Mouse (Mus musculus) erythroid progenitor cell, adult 5-6 weeks (primary cell): ENCODE results near the gene Grk2. TPM values are rescaled to one million over a fixed set of nuclear protein-coding genes. Genes with fewer than 3 reads are reported as not detected.
"Not testable (repeated sequence)": the region's sequence is repeated elsewhere in the genome, so short reads cannot be mapped to it uniquely, and the experiment has no call there.

Experiments
- ATAC-seq: replicated peaks from 2 replicates; pipeline ENCODE4 v1.8.0; 2016; ENCODE audit warnings: moderate number of reproducible peaks, mild to moderate bottlenecking, moderate TSS enrichment, inconsistent platforms; ENCODE audit not compliant: poor library complexity, low FRiP score, severe bottlenecking
- total RNA-seq, 2 experiments: library from RNA; stranded (forward) in 1 of 2; stranded (reverse) in 1 of 2; fragments of 150-400 nt in 1 of 2; fragments of 186-747, 209-891 nt in 1 of 2; gene quantifications; 2 replicates each; pipeline versions ENCODE4 v1.2.3 to v1.2.4; 2015 to 2017; ENCODE audit warnings: low replicate concordance in 2 of 2

Gene Grk2
- total RNA-seq, 2 experiments from 2014 or later: 40.5 to 71.3 TPM

DNA sequence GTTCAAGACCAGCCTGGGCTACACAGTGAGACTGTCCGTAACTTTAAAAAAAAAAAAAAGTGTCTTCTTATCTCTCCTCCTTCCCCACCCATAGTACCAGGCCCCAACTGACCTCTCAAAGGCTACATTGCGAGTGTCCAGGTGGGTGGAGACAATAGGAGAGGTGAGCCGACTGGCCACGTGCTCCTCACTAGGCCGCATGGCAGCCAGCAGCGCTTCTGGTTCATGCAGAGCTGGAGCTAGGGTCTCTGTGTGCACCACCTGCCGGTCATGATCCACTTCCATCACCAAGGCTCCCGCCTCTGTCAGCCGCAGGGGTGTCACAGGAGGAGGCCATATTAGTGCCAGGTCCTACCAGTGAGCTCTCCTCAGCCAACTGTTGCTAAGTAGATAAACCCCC is 25.6 kb downstream of the Grk2 start:
- ATAC-seq: no peak

- ATAC-seq: no peak
Observed at GRCm38 (mm10) chr19:4279487-4279886, 26.5 kb downstream of the Grk2 start.

DNA sequence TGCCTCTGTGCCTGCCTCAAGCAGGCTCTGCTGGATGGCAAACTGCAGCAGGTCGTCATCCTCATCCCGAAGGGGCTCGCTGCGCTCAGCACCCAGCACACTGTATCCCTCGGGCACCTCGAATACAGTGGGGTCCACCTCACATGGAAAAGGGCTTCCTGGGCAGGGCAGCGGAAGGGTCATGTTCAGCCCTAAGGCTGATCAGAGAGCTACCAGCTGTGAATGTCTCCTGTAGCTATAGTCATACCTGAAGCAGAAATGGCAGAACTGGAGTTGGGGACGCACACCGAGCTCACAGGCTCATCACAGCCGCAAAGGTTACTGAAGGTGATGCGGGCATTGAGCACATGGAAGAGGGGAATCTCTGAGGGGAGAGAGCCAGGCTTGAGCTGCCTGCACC is 35.0 kb downstream of the Grk2 start:
- no peak for ATAC-seq

DNA sequence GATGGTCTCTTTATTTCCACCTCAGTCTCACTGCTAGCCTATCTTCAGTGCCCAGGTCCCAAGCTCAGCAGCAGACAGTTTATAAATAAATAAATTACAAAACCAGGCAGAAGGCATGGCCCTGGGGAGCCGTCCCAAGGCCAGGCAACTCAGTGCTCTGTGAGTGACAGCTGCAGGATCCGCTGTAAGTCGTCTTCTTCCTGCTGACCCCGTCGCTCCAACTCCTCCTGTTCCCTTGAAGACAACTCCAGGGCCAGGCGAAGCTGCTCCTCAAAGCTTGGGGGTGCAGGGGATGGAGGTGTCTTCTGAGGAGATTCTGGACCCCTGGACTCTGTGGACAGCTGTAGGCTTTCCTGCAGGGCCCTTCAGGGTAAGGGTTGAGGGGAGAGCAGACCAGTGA is 35.8 kb downstream of the Grk2 start:
- no peak for ATAC-seq

- ATAC-seq: peak; percentile 72
Observed at GRCm38 (mm10) chr19:4268566-4269361, 37.3 kb downstream of the Grk2 start, which contains the start of gene Ssh3. Gene Ssh3, minus strand, starts transcription at chr19:4269180.

DNA sequence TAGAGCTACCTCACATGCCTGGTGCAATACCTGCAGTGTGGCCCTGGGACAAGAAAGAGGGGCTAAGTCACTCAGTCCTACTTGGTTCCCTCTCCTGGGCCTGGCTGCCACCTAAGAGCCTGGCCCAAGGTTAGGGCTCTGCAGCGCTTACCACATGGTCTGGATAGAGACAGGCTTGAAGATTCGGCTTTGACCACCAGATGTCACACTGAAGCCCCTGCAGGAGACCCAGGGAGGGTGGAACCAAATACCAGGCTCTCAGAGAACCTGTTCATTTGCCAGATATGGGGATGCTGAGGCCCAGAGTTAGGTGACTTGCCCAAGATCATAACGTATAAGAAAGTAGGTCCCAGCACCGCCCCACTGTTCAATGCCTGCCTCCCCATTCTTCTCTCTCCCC is 40.1 kb downstream of the Grk2 start:
- no peak for ATAC-seq

DNA sequence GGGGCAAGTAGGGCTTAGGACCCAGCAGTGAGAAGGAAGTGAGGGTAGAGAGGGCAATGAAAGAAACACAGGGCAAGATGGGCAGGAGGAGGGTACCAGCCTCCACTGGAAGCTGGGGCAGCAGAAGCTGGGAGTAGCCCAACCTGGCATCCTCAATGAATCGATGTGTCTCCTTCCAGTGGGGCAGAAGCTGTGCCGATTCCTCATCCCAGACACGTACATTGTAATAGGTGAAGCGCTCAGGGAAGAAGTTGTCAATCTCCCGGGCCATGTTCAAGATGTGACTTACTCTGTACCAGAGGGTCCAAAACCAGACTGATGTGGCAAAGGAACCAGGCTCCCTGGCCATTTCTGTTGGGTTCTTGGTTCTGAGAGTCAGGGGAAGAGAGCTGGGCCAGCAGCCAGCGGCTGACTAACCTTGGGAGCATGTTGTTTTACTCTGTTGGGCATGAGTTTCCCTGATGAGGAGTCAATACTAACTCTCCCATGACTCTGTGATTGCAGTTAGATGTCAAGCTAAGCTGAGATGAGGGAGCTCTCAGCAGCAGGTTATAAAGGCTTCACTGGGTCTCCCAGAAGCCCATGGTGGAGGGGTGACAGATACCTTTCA is 41.7 kb downstream of the Grk2 start:
- ATAC-seq: no peak

DNA sequence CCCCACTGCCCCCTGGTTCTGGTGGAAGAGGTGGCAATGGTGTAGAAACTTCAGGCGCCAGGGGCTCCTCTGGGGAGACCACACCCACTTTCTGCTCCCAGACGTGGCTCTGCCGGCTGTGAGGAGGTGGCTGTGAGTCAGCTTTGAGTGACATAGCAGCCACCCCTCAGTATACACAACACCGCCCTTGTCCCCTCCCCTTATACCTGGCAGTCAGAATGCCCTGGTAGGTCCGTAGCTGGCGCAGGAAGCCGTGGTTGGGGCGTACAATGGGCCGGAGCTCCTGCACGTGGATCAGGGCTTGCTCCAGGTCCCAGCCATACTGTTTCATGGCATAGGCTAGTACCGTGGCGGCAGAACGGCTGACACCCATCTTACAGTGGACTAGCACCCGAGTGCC is 42.3 kb downstream of the Grk2 start:
- no peak for ATAC-seq

DNA sequence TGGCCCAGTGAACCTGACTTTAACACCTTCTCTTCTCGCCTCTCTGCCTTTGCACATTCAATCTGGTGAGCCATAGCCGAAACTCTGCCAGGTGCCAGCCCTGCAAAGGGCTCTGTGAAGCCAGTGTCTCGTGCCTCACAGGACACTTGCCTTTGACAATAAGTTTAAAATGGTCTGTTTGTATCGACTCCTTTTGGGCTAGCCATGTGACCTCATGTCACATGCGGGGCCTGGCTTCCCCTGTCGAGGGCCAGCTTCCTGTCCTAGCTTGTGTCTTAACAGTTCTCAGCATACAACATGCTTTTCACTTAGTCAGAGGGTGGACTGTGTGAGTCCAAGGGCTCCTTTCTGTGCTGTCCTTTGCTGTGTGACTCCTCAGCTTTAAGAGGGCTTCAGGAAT is 43.3 kb downstream of the Grk2 start:
- ATAC-seq: no peak

- ATAC-seq: no peak
Observed at GRCm38 (mm10) chr19:4261038-4261698, 44.9 kb downstream of the Grk2 start.

DNA sequence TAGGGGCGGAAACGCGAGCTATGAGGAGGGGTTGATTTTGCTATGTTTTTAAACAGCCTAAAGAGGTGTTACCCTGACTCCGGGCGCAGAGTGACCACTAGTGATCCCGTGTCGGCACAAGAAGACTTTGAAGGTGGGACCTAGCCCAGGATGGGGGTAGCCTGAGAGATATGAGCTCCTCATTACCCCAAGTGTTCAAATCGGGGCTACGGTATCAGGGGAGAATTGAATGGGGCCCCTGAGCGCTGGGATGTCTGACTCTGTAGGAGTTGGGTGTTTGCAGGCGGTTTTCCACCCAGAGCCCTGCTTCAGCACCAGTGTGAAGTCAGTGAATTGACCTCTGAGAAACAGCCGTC is 48.1 kb downstream of the Grk2 start:
- ATAC-seq: no peak

- peak; percentile 91 for ATAC-seq
Observed at GRCm38 (mm10) chr19:4257216-4257896, 48.7 kb downstream of the Grk2 start.

DNA sequence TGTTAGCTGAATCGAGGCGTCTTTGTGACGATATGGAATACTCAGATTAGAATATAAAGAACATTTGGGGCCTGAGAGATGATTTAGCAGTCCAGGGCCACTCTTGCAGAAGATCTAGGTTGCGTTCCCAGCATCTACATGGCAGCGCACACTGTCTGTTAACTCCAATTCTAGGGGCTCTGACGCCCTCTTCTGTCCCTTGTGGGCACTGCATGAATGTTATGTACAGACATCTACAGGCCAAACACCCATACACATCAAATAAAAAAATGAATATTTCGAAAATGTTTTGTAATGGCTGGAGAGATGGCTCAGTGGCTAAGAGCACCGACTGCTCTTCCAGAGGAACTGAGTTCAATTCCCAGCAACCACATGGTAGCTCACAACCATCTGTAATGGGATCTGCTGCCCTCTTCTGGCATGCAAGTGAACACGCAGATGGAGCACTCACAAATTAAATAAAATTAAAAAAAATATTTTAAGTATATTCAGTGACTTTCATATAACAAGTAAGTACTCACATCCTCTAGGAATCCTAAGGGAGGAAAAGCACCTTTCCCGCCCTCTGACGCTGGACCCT is 50.3 kb downstream of the Grk2 start:
- no peak for ATAC-seq

- ATAC-seq: no peak
Observed at GRCm38 (mm10) chr19:4254230-4254629, 51.8 kb downstream of the Grk2 start.

DNA sequence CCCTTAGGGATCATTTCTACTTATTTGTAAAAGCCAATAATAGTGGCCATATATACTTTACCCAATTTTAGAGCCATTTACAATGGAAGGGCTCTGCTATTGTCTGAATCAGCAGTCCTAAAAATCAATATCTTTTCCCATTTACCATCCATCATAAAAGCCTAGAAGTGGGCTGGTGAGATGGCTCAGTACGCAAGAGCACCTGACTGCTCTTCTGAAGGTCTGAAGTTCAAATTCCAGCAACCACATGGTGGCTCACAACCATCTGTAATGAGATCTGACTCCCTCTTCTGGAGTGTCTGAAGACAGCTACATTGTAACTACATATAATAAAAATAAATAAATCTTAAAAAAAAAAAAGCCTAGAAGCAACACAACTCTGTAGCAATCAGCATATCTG is 57.3 kb downstream of the Grk2 start:
- not testable (repeated sequence) for ATAC-seq

DNA sequence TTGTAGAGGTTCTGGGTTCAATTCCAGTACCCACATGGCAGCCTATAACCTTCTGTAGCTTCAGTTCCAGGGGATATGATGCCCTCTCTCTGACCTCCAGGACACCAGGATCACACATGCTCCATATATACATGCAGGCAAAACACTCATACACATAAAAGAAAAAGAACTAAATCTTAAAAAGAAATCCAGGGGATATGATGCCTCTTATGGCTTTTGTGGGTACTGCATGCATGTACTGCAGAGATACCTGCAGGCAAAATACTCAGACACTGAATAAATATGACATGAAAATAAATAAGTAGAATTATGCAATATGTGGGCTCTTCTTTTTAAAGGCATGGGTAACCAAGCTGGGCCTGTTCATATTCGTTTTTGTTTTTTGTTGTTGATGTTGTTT is 59.0 kb downstream of the Grk2 start:
- 0 out of 2 replicates have a peak, but pooled peaks have one; percentile 42 for ATAC-seq

DNA sequence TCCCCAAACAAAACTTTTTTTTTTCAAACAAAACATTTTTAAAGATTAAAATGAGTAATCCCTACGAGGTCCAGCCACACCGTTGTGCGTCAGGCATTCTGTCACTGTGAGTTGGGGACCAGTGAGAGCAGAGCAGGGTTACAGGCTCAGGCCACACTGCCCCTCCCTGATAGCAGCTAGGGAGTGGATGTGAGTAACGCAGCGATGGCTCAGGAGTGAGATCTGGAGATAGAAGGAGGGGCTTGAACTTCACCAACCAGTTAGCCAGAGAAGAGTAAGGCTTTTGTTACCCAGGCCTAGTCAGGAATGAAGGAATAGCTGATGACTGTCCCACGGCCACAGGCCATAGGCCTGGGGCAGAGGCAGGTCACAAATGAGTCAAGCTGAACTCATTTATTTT is 61.2 kb downstream of the Grk2 start:
- no peak for ATAC-seq

- 0 out of 2 replicates have a peak, but pooled peaks have one; percentile 42 for ATAC-seq
Observed at GRCm38 (mm10) chr19:4242416-4242815, 63.6 kb downstream of the Grk2 start.

- no peak for ATAC-seq
Observed at GRCm38 (mm10) chr19:4240247-4240668, 65.8 kb downstream of the Grk2 start.
